Mouse (Mus musculus) MEL (cell line): Measurements from ENCODE around the gene Esm1.

Source experiments
- BHLHE40 ChIP-seq: IDR thresholded peaks from 2 replicates; pipeline ENCODE4 v1.6.1; 2012; ENCODE audit warnings: low read depth, mild to moderate bottlenecking, inconsistent platforms, low read length, improper control_type of control experiment, borderline replicate concordance
- CHD2 ChIP-seq: IDR thresholded peaks from 2 replicates; pipeline ENCODE4 v1.6.1; 2011; ENCODE audit warnings: low read length, improper control_type of control experiment
- CTCF ChIP-seq, 3 experiments: IDR thresholded peaks in 2 of 3; conservative IDR thresholded peaks in 1 of 3; 2 replicates each; pipeline ENCODE4 v1.5.1; 2011 to 2012; ENCODE audit warnings: low read length in 3 of 3, low read depth in 2 of 3, mild to moderate bottlenecking in 2 of 3, improper control_type of control experiment in 1 of 3, inconsistent platforms in 1 of 3, mixed read lengths in 1 of 3, moderate library complexity in 1 of 3; ENCODE audit not compliant: control insufficient read depth in 1 of 3, insufficient read depth in 1 of 3, poor library complexity in 1 of 3, severe bottlenecking in 1 of 3
- E2F4 ChIP-seq: IDR thresholded peaks from 2 replicates; pipeline ENCODE4 v1.6.1; 2011; ENCODE audit warnings: low read depth, low read length, improper control_type of control experiment, borderline replicate concordance
- ELF1 ChIP-seq: IDR thresholded peaks from 2 replicates; pipeline ENCODE4 v1.6.1; 2014; ENCODE audit warnings: low read depth, mild to moderate bottlenecking, inconsistent platforms, low read length, improper control_type of control experiment, moderate library complexity
- GATA1 ChIP-seq: IDR thresholded peaks from 2 replicates; pipeline ENCODE4 v1.6.1; 2011; ENCODE audit warnings: low read depth, low read length, improper control_type of control experiment
- HCFC1 ChIP-seq: IDR thresholded peaks from 2 replicates; pipeline ENCODE4 v1.6.1; 2012; ENCODE audit warnings: low read depth, mild to moderate bottlenecking, inconsistent platforms, low read length, improper control_type of control experiment, moderate library complexity
- MAFK ChIP-seq: IDR thresholded peaks from 2 replicates; pipeline ENCODE4 v1.6.1; 2011; ENCODE audit warnings: low read depth, mild to moderate bottlenecking, low read length, improper control_type of control experiment, borderline replicate concordance
- MAX ChIP-seq: IDR thresholded peaks from 2 replicates; pipeline ENCODE4 v1.6.1; 2011; ENCODE audit warnings: low read length, improper control_type of control experiment
- MEF2A ChIP-seq: IDR thresholded peaks from 2 replicates; pipeline ENCODE4 v1.6.1; 2014; ENCODE audit warnings: low read depth, mild to moderate bottlenecking, inconsistent platforms, low read length, improper control_type of control experiment; ENCODE audit not compliant: poor library complexity, insufficient replicate concordance, severe bottlenecking; ENCODE audit errors: extremely low read depth
- MYC ChIP-seq: IDR thresholded peaks from 2 replicates; pipeline ENCODE4 v1.6.1; 2011; ENCODE audit warnings: low read depth, mild to moderate bottlenecking, low read length, improper control_type of control experiment, moderate library complexity
- POLR2A ChIP-seq, 2 experiments: IDR thresholded peaks; 2 replicates each; pipeline ENCODE4 v1.6.1; 2011 to 2012; ENCODE audit warnings: low read length in 2 of 2, mild to moderate bottlenecking in 2 of 2, control low read depth in 1 of 2, improper control_type of control experiment in 1 of 2, low read depth in 1 of 2, moderate library complexity in 1 of 2; ENCODE audit not compliant: control insufficient read depth in 1 of 2, insufficient read depth in 1 of 2, poor library complexity in 1 of 2
- SIN3A ChIP-seq: IDR thresholded peaks from 2 replicates; pipeline ENCODE4 v1.6.1; 2012; ENCODE audit warnings: low read length, improper control_type of control experiment, inconsistent platforms
- ZC3H11A ChIP-seq: IDR thresholded peaks from 2 replicates; pipeline ENCODE4 v1.6.1; 2012; ENCODE audit warnings: low read depth, mild to moderate bottlenecking, inconsistent platforms, low read length, improper control_type of control experiment

- no peak for TF ChIP-seq SIN3A
- no peak for TF ChIP-seq GATA1
- no peak for TF ChIP-seq MYC
- no peak for TF ChIP-seq POLR2A (IDR thresholded peaks at IDR 0.05; ENCODE audit: control insufficient read depth in 1 of 2, insufficient read depth in 1 of 2, low read depth in 1 of 2, low read length in 2 of 2, poor library complexity in 1 of 2)
- no peak for TF ChIP-seq E2F4
- no peak for TF ChIP-seq BHLHE40
- TF ChIP-seq MAFK, result no peak
- TF ChIP-seq CTCF (IDR thresholded peaks at IDR 0.05 in 2 of 3, conservative IDR thresholded peaks at IDR 0.05 in 1 of 3; ENCODE audit: control insufficient read depth in 1 of 3, insufficient read depth in 1 of 3, low read depth in 2 of 3, low read length in 3 of 3, poor library complexity in 1 of 3, severe bottlenecking in 1 of 3), result no peak
- no peak for TF ChIP-seq ELF1
- no peak for TF ChIP-seq MAX
- no peak for TF ChIP-seq ZC3H11A
- no peak for TF ChIP-seq MEF2A
- TF ChIP-seq CHD2, result no peak
- no peak for TF ChIP-seq HCFC1
Observed at GRCm38 (mm10) chr13:113174162-113174561, 35.3 kb upstream of the Esm1 start.
